ENCODE assay signal across 8 mouse cellular contexts in genomic region chr1:158267020-158267571, GRCm38 (mm10).
A peak's percentile ranks its signal among the peaks of the same experiment; 100 is the strongest.
DNase-seq lines count a peak whose midpoint lies in the region; ATAC-seq lines count a peak whose summit lies in the region.

No protein-coding gene starts in this region.

- H3K9me3 ChIP-seq in hindbrain, embryonic 15.5 days, result no peaks in the 10 kb centered on the region
- no peaks in the 10 kb centered on the region for H3K9me3 ChIP-seq in limb, embryonic 11.5 days (ENCODE audit: control insufficient read depth, low read length)
- no peaks in the 10 kb centered on the region for H3K9me3 ChIP-seq in neural tube, embryonic 11.5 days (ENCODE audit: control insufficient read depth, low read length)

- 21% methylated on average over 8 of the region's 8 CpGs for WGBS in hindbrain, embryonic 15.5 days
- WGBS in limb, embryonic 11.5 days, result 27% methylated on average over 8 of the region's 8 CpGs
- WGBS in neural tube, embryonic 11.5 days, result 17% methylated on average over 8 of the region's 8 CpGs

- peaks cover 12% of the 10 kb centered on the region for H3K4me1 ChIP-seq in hindbrain, embryonic 15.5 days (replicated peaks)
- peaks cover 4% of the 10 kb centered on the region; the same call in 1 of the 2 replicates for H3K4me1 ChIP-seq in limb, embryonic 11.5 days (ENCODE audit: control insufficient read depth, insufficient read depth, low read length)
- 0 out of 2 replicates have a peak, but pooled peaks cover 3% of the 10 kb centered on the region for H3K4me1 ChIP-seq in neural tube, embryonic 11.5 days (ENCODE audit: control insufficient read depth, insufficient read depth, low read length)

- H3K4me3 ChIP-seq in hindbrain, embryonic 15.5 days, result no peak overlapping the region
- no peak overlapping the region for H3K4me3 ChIP-seq in limb, embryonic 11.5 days (ENCODE audit: low read depth, low read length)
- H3K4me3 ChIP-seq in neural tube, embryonic 11.5 days (ENCODE audit: low read depth, low read length), result no peak overlapping the region

- ATAC-seq in hindbrain, embryonic 15.5 days (ENCODE audit: low FRiP score, low read depth), result peak; percentile 68
- peak; percentile 65; the same call in 1 of the 2 replicates for ATAC-seq in limb, embryonic 11.5 days (ENCODE audit: insufficient number of reproducible peaks, low FRiP score, low TSS enrichment, low read depth)
- peak; percentile 84 for ATAC-seq in neural tube, embryonic 11.5 days (ENCODE audit: insufficient read depth, low FRiP score, low TSS enrichment)

- H3K9ac ChIP-seq in hindbrain, embryonic 15.5 days, result no peak overlapping the region
- no peak overlapping the region for H3K9ac ChIP-seq in limb, embryonic 11.5 days (ENCODE audit: low read length)
- no peak overlapping the region for H3K9ac ChIP-seq in neural tube, embryonic 11.5 days (ENCODE audit: low read length)

- no peak overlapping the region for H3K4me2 ChIP-seq in hindbrain, embryonic 15.5 days
- 0 out of 2 replicates have a peak overlapping the region, but pooled peaks have one; percentile 1 for H3K4me2 ChIP-seq in limb, embryonic 11.5 days (ENCODE audit: low read depth, severe bottlenecking)
- no peak overlapping the region for H3K4me2 ChIP-seq in neural tube, embryonic 11.5 days (ENCODE audit: low read depth)

- no peaks in the 10 kb centered on the region for H3K27me3 ChIP-seq in hindbrain, embryonic 15.5 days
- no peaks in the 10 kb centered on the region for H3K27me3 ChIP-seq in limb, embryonic 11.5 days (ENCODE audit: control insufficient read depth, insufficient read depth, low read length)
- H3K27me3 ChIP-seq in neural tube, embryonic 11.5 days (ENCODE audit: control insufficient read depth, insufficient read depth, low read length), result no peaks in the 10 kb centered on the region

- peak; percentile 28 to 56 for DNase-seq in gastrocnemius, postnatal 4 days (ENCODE audit: low spot score in 2 of 2)
- DNase-seq in gastrocnemius, postnatal 25 days, result no peak
- peak; percentile 76 for DNase-seq in ZHBTc4 (ENCODE audit: low read depth, low spot score)
- peak; percentile 67 for DNase-seq in embryo, embryonic 9.5 days (ENCODE audit: extremely low spot score)
- DNase-seq in limb, embryonic 11.5 days (ENCODE audit: low spot score), result peak; percentile 75
- peak; percentile 70 for DNase-seq in neural tube, embryonic 11.5 days (ENCODE audit: low spot score)
- no peak for DNase-seq in adipocyte (ENCODE audit: low spot score)

- H3K27ac ChIP-seq in hindbrain, embryonic 15.5 days (replicated peaks), result peak overlapping the region; percentile 50; the same call in 1 of the 2 replicates
- H3K27ac ChIP-seq in limb, embryonic 11.5 days (replicated peaks; ENCODE audit: low read depth, low read length), result no peak overlapping the region
- no peak overlapping the region for H3K27ac ChIP-seq in neural tube, embryonic 11.5 days (ENCODE audit: low read depth, low read length)

- no peaks in the 10 kb centered on the region; the same call in 1 of the 2 replicates for H3K36me3 ChIP-seq in hindbrain, embryonic 15.5 days
- H3K36me3 ChIP-seq in limb, embryonic 11.5 days (ENCODE audit: control insufficient read depth, insufficient read depth, low read length), result no peaks in the 10 kb centered on the region
- no peaks in the 10 kb centered on the region for H3K36me3 ChIP-seq in neural tube, embryonic 11.5 days (ENCODE audit: control insufficient read depth, insufficient read depth, low read length)

Comparison
In these comparisons a context has a peak if more than half of its experiments do, and no peak if none do; other contexts are left out.
1. DNase-seq: peak in gastrocnemius, postnatal 4 days (2 of 2), ZHBTc4 (single experiment), embryo, embryonic 9.5 days (single experiment), limb, embryonic 11.5 days (single experiment) and neural tube, embryonic 11.5 days (single experiment); none in gastrocnemius, postnatal 25 days (single experiment) and adipocyte (single experiment).
2. Peak in every context shown above with its lines, with median percentiles within 50 percentile points of each other: ATAC-seq.